Mouse (Mus musculus) stomach, embryonic 15.5 days (tissue): ENCODE measurements around the gene Ppp4r3b. TPM values are rescaled to one million over a fixed set of nuclear protein-coding genes. Genes with fewer than 3 reads are reported as not detected.

Source experiments
- ATAC-seq: fragments of 200-750 bp; cut with Nextera tagmentation; 2 replicates; pipeline ENCODE4 v1.8.0; 2017; ENCODE audit warnings: low read depth, moderate number of reproducible peaks, moderate TSS enrichment; ENCODE audit not compliant: insufficient read depth, low FRiP score
- H3K27ac ChIP-seq: fragments of 300-500 bp; sonication (generic); 2 replicates; pipeline ENCODE4 v1.5.1; 2015; ENCODE audit warnings: mild to moderate bottlenecking, inconsistent platforms
- H3K27me3 ChIP-seq: fragments of 300-500 bp; sonication (generic); replicated peaks from 2 replicates; pipeline ENCODE4 v1.6.1; 2015; ENCODE audit warnings: inconsistent platforms
- H3K36me3 ChIP-seq: fragments of 300-500 bp; sonication (generic); 2 replicates; pipeline ENCODE4 v1.6.1; 2015; ENCODE audit warnings: inconsistent platforms
- H3K4me1 ChIP-seq: fragments of 300-500 bp; sonication (generic); 2 replicates; pipeline ENCODE4 v1.6.1; 2015; ENCODE audit warnings: inconsistent platforms
- H3K4me2 ChIP-seq: fragments of 300-500 bp; sonication (generic); 2 replicates; pipeline ENCODE4 v1.6.1; 2015; ENCODE audit warnings: mild to moderate bottlenecking, inconsistent platforms
- H3K4me3 ChIP-seq: fragments of 300-500 bp; sonication (generic); replicated peaks from 2 replicates; pipeline ENCODE4 v1.5.1; 2015; ENCODE audit warnings: inconsistent platforms
- H3K9ac ChIP-seq: fragments of 300-500 bp; sonication (generic); 2 replicates; pipeline ENCODE4 v1.6.1; 2015; ENCODE audit warnings: inconsistent platforms
- H3K9me3 ChIP-seq: fragments of 300-500 bp; sonication (generic); 2 replicates; pipeline ENCODE4 v1.6.1; 2016; ENCODE audit warnings: inconsistent platforms
- WGBS: fragments of 180-500 bp; shearing (Covaris S2); methylation state at CpG from one replicate; pipeline ENCODE4 v1.1.7; 2015; 5-methylcytosine and 5-hydroxymethylcytosine counted together
- polyA plus RNA-seq: library from polyadenylated mRNA; unstranded; fragments of >200 nt; fragmentation: Nextera tagmentation; extraction: Ambion mirVana; gene quantifications from 2 replicates; pipeline ENCODE4 v1.2.1, GENCODE M21; 2015

The Ppp4r3b gene
- polyA plus RNA-seq, 1 experiment from 2014 or later, result 83.6 TPM

- Histone ChIP-seq H3K27ac (no peak overlapping the region), H3K4me2 (no peak overlapping the region), H3K27me3 (no peaks in the 10 kb centered on the region), H3K4me3 (no peak overlapping the region), H3K9me3 (no peaks in the 10 kb centered on the region), H3K9ac (no peak overlapping the region), H3K36me3 (no peaks in the 10 kb centered on the region; the same call in 1 of the 2 replicates), H3K4me1 (no peaks in the 10 kb centered on the region)
- 100% methylated on average over 1 of the region's 1 CpGs for WGBS
- no peak for ATAC-seq
These were observed 66.7 kb downstream of the Ppp4r3b start for GRCm38 (mm10) chr11:29239353-29239752.

- no peak overlapping the region for H3K27ac ChIP-seq
- no peaks in the 10 kb centered on the region for H3K9me3 ChIP-seq
- no peak for ATAC-seq
- WGBS, result 82% methylated on average over 4 of the region's 4 CpGs
- no peak overlapping the region for H3K4me2 ChIP-seq
- no peak overlapping the region for H3K4me3 ChIP-seq
- H3K9ac ChIP-seq, result no peak overlapping the region
- H3K4me1 ChIP-seq, result no peaks in the 10 kb centered on the region
- no peaks in the 10 kb centered on the region for H3K27me3 ChIP-seq
- no peaks in the 10 kb centered on the region; the same call in 1 of the 2 replicates for H3K36me3 ChIP-seq
These were observed 69.3 kb downstream of the Ppp4r3b start for GRCm38 (mm10) chr11:29241961-29242360.

- no peaks in the 10 kb centered on the region for H3K27me3 ChIP-seq
- WGBS, result 45% methylated on average over 4 of the region's 4 CpGs
- peak overlapping the region; percentile 66 for H3K4me2 ChIP-seq
- no peak overlapping the region for H3K27ac ChIP-seq
- no peaks in the 10 kb centered on the region for H3K9me3 ChIP-seq
- H3K4me1 ChIP-seq, result no peaks in the 10 kb centered on the region
- peak overlapping the region; percentile 79 for H3K4me3 ChIP-seq
- no peak for ATAC-seq
- no peaks in the 10 kb centered on the region; the same call in 1 of the 2 replicates for H3K36me3 ChIP-seq
- no peak overlapping the region for H3K9ac ChIP-seq
These were observed 73.3 kb downstream of the Ppp4r3b start for GRCm38 (mm10) chr11:29245988-29246387.

GRCm38 (mm10) chr11:29246883-29247650 lies 74.4 kb downstream of the Ppp4r3b start, which contains the start of gene Cfap36:
Gene Cfap36, minus strand, starts transcription at chr11:29247409.
- H3K4me3 ChIP-seq, result peak within 1 kb of the TSS; percentile 79
- ATAC-seq, result peak; percentile 100
- peak within 1 kb of the TSS; percentile 49; the same call in 1 of the 2 replicates for H3K27ac ChIP-seq
- H3K9ac ChIP-seq, result peak within 1 kb of the TSS; percentile 37; the same call in 1 of the 2 replicates
- peak within 1 kb of the TSS; percentile 66 for H3K4me2 ChIP-seq
- no peaks in the 10 kb centered on the region for H3K9me3 ChIP-seq
- no peaks in the 10 kb centered on the region for H3K27me3 ChIP-seq
- H3K36me3 ChIP-seq, result no peaks in the 10 kb centered on the region; the same call in 1 of the 2 replicates
- under 1% methylated on average over 53 of the region's 53 CpGs for WGBS
- H3K4me1 ChIP-seq, result no peaks in the 10 kb centered on the region

GRCm38 (mm10) chr11:29247725-29248124 lies 75.0 kb downstream of the Ppp4r3b start:
- H3K9ac ChIP-seq, result no peak overlapping the region
- H3K36me3 ChIP-seq, result no peaks in the 10 kb centered on the region; the same call in 1 of the 2 replicates
- H3K27ac ChIP-seq, result no peak overlapping the region
- no peaks in the 10 kb centered on the region for H3K27me3 ChIP-seq
- peak overlapping the region; percentile 79 for H3K4me3 ChIP-seq
- no peaks in the 10 kb centered on the region for H3K4me1 ChIP-seq
- no peak for ATAC-seq
- 85% methylated on average over 1 of the region's 1 CpGs for WGBS
- peak overlapping the region; percentile 52 for H3K4me2 ChIP-seq
- H3K9me3 ChIP-seq, result no peaks in the 10 kb centered on the region

GRCm38 (mm10) chr11:29248386-29248785 lies 75.7 kb downstream of the Ppp4r3b start:
- Histone ChIP-seq H3K36me3 (no peaks in the 10 kb centered on the region), H3K9ac (no peak overlapping the region), H3K27me3 (no peaks in the 10 kb centered on the region), H3K4me2 (no peak overlapping the region), H3K4me3 (no peak overlapping the region), H3K4me1 (no peaks in the 10 kb centered on the region), H3K9me3 (no peaks in the 10 kb centered on the region), H3K27ac (no peak overlapping the region)
- WGBS, result 99% methylated on average over 5 of the region's 5 CpGs
- no peak for ATAC-seq

- no peak overlapping the region for H3K4me2 ChIP-seq
- no peaks in the 10 kb centered on the region for H3K9me3 ChIP-seq
- no peak overlapping the region for H3K27ac ChIP-seq
- 77% methylated on average over 1 of the region's 1 CpGs for WGBS
- no peak for ATAC-seq
- no peaks in the 10 kb centered on the region for H3K27me3 ChIP-seq
- H3K9ac ChIP-seq, result no peak overlapping the region
- H3K36me3 ChIP-seq, result no peaks in the 10 kb centered on the region
- H3K4me3 ChIP-seq, result no peak overlapping the region
- H3K4me1 ChIP-seq, result no peaks in the 10 kb centered on the region
These were observed 82.0 kb downstream of the Ppp4r3b start for GRCm38 (mm10) chr11:29254643-29255042.

GRCm38 (mm10) chr11:29267824-29268223 lies 95.1 kb downstream of the Ppp4r3b start:
- Histone ChIP-seq H3K4me2 (no peak overlapping the region), H3K9me3 (no peaks in the 10 kb centered on the region), H3K27me3 (no peaks in the 10 kb centered on the region), H3K36me3 (no peaks in the 10 kb centered on the region), H3K9ac (no peak overlapping the region), H3K4me1 (no peaks in the 10 kb centered on the region), H3K4me3 (no peak overlapping the region), H3K27ac (no peak overlapping the region)
- WGBS, result 21% methylated on average over 3 of the region's 3 CpGs
- no peak for ATAC-seq

Other genes starting within 250 kb of the Ppp4r3b start
- gene Pnpt1, start 42.1 kb upstream of the Ppp4r3b start, polyA plus RNA-seq, result 37.2 and 41.6 TPM in 2 replicates
- gene Cfap36, start 74.5 kb downstream of the Ppp4r3b start, polyA plus RNA-seq, result 49.8 and 52.0 TPM in 2 replicates
- gene Ccdc88a, start 200.8 kb downstream of the Ppp4r3b start, polyA plus RNA-seq, result 26.9 and 29.6 TPM in 2 replicates